Mouse (Mus musculus): Measurements from ENCODE around the gene N4bp2l2. TPM values are rescaled to one million over a fixed set of nuclear protein-coding genes. Genes with fewer than 3 reads are reported as not detected.

Gene N4bp2l2
- polyA plus RNA-seq, 1 experiment from 2014 or later: 35.5 TPM

GRCm38 (mm10) chr5:150589945-150590344 is 76.0 kb downstream of the N4bp2l2 start:
- DNase-seq (ENCODE audit: low spot score): no peak
- no peak overlapping the region for H3K4me3 ChIP-seq
- peaks cover 35% of the 10 kb centered on the region for H3K27me3 ChIP-seq (ENCODE audit: low read depth, poor library complexity, severe bottlenecking)
- no peak overlapping the region for H3K27ac ChIP-seq
- H3K4me1 ChIP-seq: peaks cover 22% of the 10 kb centered on the region
- WGBS: 83% methylated on average over 2 of the region's 2 CpGs
- H3K36me3 ChIP-seq: no peaks in the 10 kb centered on the region
- H3K9me3 ChIP-seq (replicated peaks): no peaks in the 10 kb centered on the region

GRCm38 (mm10) chr5:150584337-150584729 is 81.7 kb downstream of the N4bp2l2 start:
- Histone ChIP-seq H3K4me3 (no peak overlapping the region), H3K4me1 (peaks cover 3% of the 10 kb centered on the region; the same call in 1 of the 2 replicates), H3K36me3 (no peaks in the 10 kb centered on the region), H3K27me3 (ENCODE audit: low read depth, poor library complexity, severe bottlenecking) (no peaks in the 10 kb centered on the region), H3K9me3 (replicated peaks) (no peaks in the 10 kb centered on the region), H3K27ac (no peak overlapping the region)
- DNase-seq (ENCODE audit: low spot score): no peak
- WGBS: 48% methylated on average over 6 of the region's 6 CpGs

GRCm38 (mm10) chr5:150583622-150584336 is 82.2 kb downstream of the N4bp2l2 start:
- no peaks in the 10 kb centered on the region for H3K27me3 ChIP-seq (ENCODE audit: low read depth, poor library complexity, severe bottlenecking)
- 84% methylated on average over 5 of the region's 5 CpGs for WGBS
- no peak for DNase-seq (ENCODE audit: low spot score)

GRCm38 (mm10) chr5:150583181-150583580 is 82.8 kb downstream of the N4bp2l2 start:
- DNase-seq (ENCODE audit: low spot score): no peak
- Histone ChIP-seq H3K9me3 (replicated peaks) (no peaks in the 10 kb centered on the region), H3K4me3 (no peak overlapping the region), H3K27me3 (ENCODE audit: low read depth, poor library complexity, severe bottlenecking) (no peaks in the 10 kb centered on the region), H3K27ac (no peak overlapping the region), H3K36me3 (no peaks in the 10 kb centered on the region), H3K4me1 (peaks cover 7% of the 10 kb centered on the region; the same call in 1 of the 2 replicates)
- 90% methylated on average over 5 of the region's 5 CpGs for WGBS

More at GRCm38 (mm10) chr5:150583622-150584336, 82.2 kb downstream of the N4bp2l2 start:
- Histone ChIP-seq H3K9me3 (replicated peaks) (no peaks in the 10 kb centered on the region), H3K4me1 (peaks cover 6% of the 10 kb centered on the region; the same call in 1 of the 2 replicates), H3K27ac (no peak overlapping the region), H3K36me3 (no peaks in the 10 kb centered on the region), H3K4me3 (no peak overlapping the region)

GRCm38 (mm10) chr5:150581180-150581579 is 84.8 kb downstream of the N4bp2l2 start:
- H3K4me1 ChIP-seq: peaks cover 7% of the 10 kb centered on the region; the same call in 1 of the 2 replicates
- H3K9me3 ChIP-seq (replicated peaks): no peaks in the 10 kb centered on the region
- 86% methylated on average over 6 of the region's 6 CpGs for WGBS
- H3K36me3 ChIP-seq: no peaks in the 10 kb centered on the region
- H3K27me3 ChIP-seq (ENCODE audit: low read depth, poor library complexity, severe bottlenecking): no peaks in the 10 kb centered on the region
- H3K27ac ChIP-seq: no peak overlapping the region
- no peak overlapping the region for H3K4me3 ChIP-seq
- no peak for DNase-seq (ENCODE audit: low spot score)

- Histone ChIP-seq H3K27ac (no peak overlapping the region), H3K4me3 (no peak overlapping the region), H3K4me1 (peaks cover 5% of the 10 kb centered on the region; the same call in 1 of the 2 replicates), H3K27me3 (ENCODE audit: low read depth, poor library complexity, severe bottlenecking) (no peaks in the 10 kb centered on the region), H3K9me3 (replicated peaks) (no peaks in the 10 kb centered on the region), H3K36me3 (no peaks in the 10 kb centered on the region)
- DNase-seq (ENCODE audit: low spot score): no peak
- WGBS: 88% methylated on average over 6 of the region's 6 CpGs
These were observed 87.3 kb downstream of the N4bp2l2 start for GRCm38 (mm10) chr5:150578613-150579171.

- whole genome bisulfite sequencing: 85% methylated on average over 11 of the region's 11 CpGs
- DNase-seq (ENCODE audit: low spot score): no peak
- no peaks in the 10 kb centered on the region for H3K9me3 ChIP-seq (replicated peaks)
These were observed 89.2 kb downstream of the N4bp2l2 start for GRCm38 (mm10) chr5:150576832-150577231.

GRCm38 (mm10) chr5:150574885-150575284 is 91.1 kb downstream of the N4bp2l2 start:
- no peaks in the 10 kb centered on the region for H3K9me3 ChIP-seq (replicated peaks)
- DNase-seq (ENCODE audit: low spot score): no peak
- peaks cover 32% of the 10 kb centered on the region for H3K36me3 ChIP-seq
- no peaks in the 10 kb centered on the region for H3K27me3 ChIP-seq (ENCODE audit: low read depth, poor library complexity, severe bottlenecking)
- no peak overlapping the region for H3K27ac ChIP-seq
- 85% methylated on average over 5 of the region's 5 CpGs for WGBS
- H3K4me1 ChIP-seq: peaks cover 5% of the 10 kb centered on the region; the same call in 1 of the 2 replicates
- H3K4me3 ChIP-seq: no peak overlapping the region

More at GRCm38 (mm10) chr5:150576832-150577231, 89.2 kb downstream of the N4bp2l2 start:
- H3K4me3 ChIP-seq: no peak overlapping the region
- H3K36me3 ChIP-seq: peaks cover 14% of the 10 kb centered on the region
- H3K27ac ChIP-seq: no peak overlapping the region
- no peaks in the 10 kb centered on the region for H3K27me3 ChIP-seq (ENCODE audit: low read depth, poor library complexity, severe bottlenecking)
- H3K4me1 ChIP-seq: peaks cover 5% of the 10 kb centered on the region; the same call in 1 of the 2 replicates

- Histone ChIP-seq H3K9me3 (replicated peaks) (no peaks in the 10 kb centered on the region), H3K4me1 (peaks cover 5% of the 10 kb centered on the region; the same call in 1 of the 2 replicates), H3K27ac (no peak overlapping the region), H3K36me3 (peaks cover 37% of the 10 kb centered on the region), H3K27me3 (ENCODE audit: low read depth, poor library complexity, severe bottlenecking) (no peaks in the 10 kb centered on the region), H3K4me3 (no peak overlapping the region)
- DNase-seq (ENCODE audit: low spot score): no peak
- 97% methylated on average over 3 of the region's 3 CpGs for WGBS
These were observed 91.6 kb downstream of the N4bp2l2 start for GRCm38 (mm10) chr5:150574403-150574802.

- H3K27ac ChIP-seq: no peak overlapping the region
- H3K9me3 ChIP-seq (replicated peaks): no peaks in the 10 kb centered on the region
- H3K4me1 ChIP-seq: no peaks in the 10 kb centered on the region
- no peak for DNase-seq (ENCODE audit: low spot score)
- H3K36me3 ChIP-seq: peaks cover 72% of the 10 kb centered on the region
- H3K27me3 ChIP-seq (ENCODE audit: low read depth, poor library complexity, severe bottlenecking): no peaks in the 10 kb centered on the region
- WGBS: 95% methylated on average over 11 of the region's 11 CpGs
- H3K4me3 ChIP-seq: no peak overlapping the region
These were observed 95.3 kb downstream of the N4bp2l2 start for GRCm38 (mm10) chr5:150570496-150571219.

GRCm38 (mm10) chr5:150566971-150567370 is 99.0 kb downstream of the N4bp2l2 start:
- no peak overlapping the region for H3K27ac ChIP-seq
- H3K4me1 ChIP-seq: no peaks in the 10 kb centered on the region
- no peaks in the 10 kb centered on the region for H3K27me3 ChIP-seq (ENCODE audit: low read depth, poor library complexity, severe bottlenecking)
- no peak for DNase-seq (ENCODE audit: low spot score)
- H3K9me3 ChIP-seq (replicated peaks): no peaks in the 10 kb centered on the region
- 91% methylated on average over 5 of the region's 5 CpGs for WGBS
- H3K36me3 ChIP-seq: peaks cover 94% of the 10 kb centered on the region
- H3K4me3 ChIP-seq: no peak overlapping the region

- H3K27me3 ChIP-seq (ENCODE audit: low read depth, poor library complexity, severe bottlenecking): no peaks in the 10 kb centered on the region
- no peaks in the 10 kb centered on the region for H3K4me1 ChIP-seq
- peaks cover 95% of the 10 kb centered on the region for H3K36me3 ChIP-seq
- H3K9me3 ChIP-seq (replicated peaks): no peaks in the 10 kb centered on the region
- H3K4me3 ChIP-seq: no peak overlapping the region
- no peak for DNase-seq (ENCODE audit: low spot score)
- H3K27ac ChIP-seq: no peak overlapping the region
- WGBS: 89% methylated on average over 3 of the region's 3 CpGs
These were observed 99.8 kb downstream of the N4bp2l2 start for GRCm38 (mm10) chr5:150566226-150566625.

- no peaks in the 10 kb centered on the region for H3K4me1 ChIP-seq
- peak; percentile 23 for DNase-seq (ENCODE audit: low spot score)
- WGBS: 91% methylated on average over 6 of the region's 6 CpGs
- no peaks in the 10 kb centered on the region for H3K27me3 ChIP-seq (ENCODE audit: low read depth, poor library complexity, severe bottlenecking)
- H3K9me3 ChIP-seq (replicated peaks): no peaks in the 10 kb centered on the region
- H3K27ac ChIP-seq: no peak overlapping the region
- peaks cover 94% of the 10 kb centered on the region for H3K36me3 ChIP-seq
- no peak overlapping the region for H3K4me3 ChIP-seq
These were observed 101.6 kb downstream of the N4bp2l2 start for GRCm38 (mm10) chr5:150564426-150564825.
